Mouse (Mus musculus) MEL-GATA-1-ER (cell line): ENCODE data around the gene Rdh1.
"Not testable (repeated sequence)": the region's sequence is repeated elsewhere in the genome, so short reads cannot be mapped to it uniquely, and the experiment has no call there.

Source experiments
- DNase-seq: peaks from one replicate; pipeline ENCODE4 v3.0.0-alpha.2; 2012; ENCODE audit warnings: low read depth; ENCODE audit errors: extremely low read depth

Gene Rdh1

DNA sequence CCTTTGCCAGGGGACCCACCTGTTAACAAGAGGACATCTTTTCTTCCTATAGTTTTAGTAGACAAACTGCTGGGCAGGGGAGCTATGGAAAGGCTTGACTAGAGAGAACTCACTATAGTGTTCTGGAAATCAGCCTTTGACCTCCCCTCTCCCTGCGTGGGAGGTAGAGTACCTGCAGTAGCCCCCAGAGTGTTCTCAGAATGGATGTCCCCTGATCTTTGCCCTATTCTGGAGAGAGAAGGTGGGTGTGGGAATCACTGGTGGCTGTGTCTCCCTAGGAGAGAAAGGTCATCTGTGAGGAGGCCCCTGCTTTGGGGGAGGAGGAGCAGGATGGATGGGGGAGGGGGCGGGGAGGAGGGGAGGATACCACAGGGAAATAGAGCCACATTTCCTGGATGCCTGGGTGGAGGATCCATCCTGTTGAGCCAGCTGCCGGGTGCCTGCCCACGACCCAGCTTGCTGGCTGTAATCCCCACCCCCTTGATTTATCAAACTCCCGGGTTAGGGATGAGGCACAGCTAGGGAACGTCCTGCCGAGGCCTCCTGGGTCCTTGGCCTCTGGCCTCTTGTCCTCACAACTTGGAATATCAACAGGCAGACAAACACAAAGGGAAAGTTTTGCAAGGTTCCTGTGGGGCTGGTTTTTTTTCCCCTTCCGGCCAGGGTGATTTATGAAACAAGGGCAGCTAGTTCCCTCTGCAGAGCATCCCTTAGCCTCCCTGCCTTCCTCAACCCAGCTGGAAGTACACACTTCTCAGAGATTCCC, 10.5 kb upstream of the Rdh1 start:
- DNase-seq = no peak

DNA sequence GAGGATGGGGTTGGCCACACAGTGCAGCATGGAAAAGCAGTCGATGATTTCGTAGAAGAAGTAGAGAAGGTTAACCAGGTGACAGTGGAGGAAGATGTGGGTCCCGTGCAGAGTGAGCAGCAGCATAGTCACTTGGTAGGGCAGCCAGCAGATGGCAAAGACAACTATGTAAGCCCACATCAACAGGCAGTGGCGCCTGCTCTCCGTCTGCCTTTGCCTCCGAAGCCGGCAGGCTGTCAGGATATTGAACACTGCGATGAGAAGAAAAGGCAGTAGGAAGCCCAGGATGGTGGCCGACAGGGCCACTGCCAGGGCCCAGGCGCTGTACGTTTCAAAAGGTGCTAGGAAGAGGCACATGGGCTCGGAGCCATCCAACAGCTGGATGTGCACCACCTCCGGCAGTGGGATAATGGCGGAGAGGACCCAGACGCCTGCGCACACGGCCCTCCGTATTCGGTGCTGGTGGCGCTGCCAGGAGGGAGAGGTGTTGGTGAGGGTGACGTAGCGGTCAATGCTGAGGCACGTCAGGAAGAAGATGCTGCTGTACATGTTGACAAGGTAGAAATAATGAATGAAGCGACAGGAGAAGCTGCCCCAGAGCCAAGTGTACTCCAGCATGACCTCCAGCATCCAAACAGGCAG, 9.3 kb upstream of the Rdh1 start:
- DNase-seq = no peak

DNA sequence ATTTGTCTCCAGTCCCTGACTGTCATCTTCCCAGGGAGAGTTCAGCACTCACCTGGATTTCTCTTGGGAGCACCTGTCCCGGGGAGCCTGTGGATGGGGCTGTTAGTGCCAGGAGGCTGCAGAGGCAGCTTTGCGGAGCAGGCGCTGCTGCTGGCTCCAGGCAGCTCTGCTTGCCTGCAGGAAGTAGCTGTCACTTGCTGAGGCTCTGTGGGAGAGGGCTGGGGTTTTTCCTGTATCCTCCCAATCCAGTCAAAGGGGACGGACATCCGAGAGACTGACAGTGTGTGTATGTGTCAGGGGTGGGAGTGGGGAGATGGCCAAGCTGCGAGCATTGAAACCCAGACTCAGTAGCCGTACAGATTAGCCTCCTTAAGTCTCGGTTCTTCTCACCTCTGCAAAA, 8.0 kb upstream of the Rdh1 start, which contains the start of gene Gpr182:
Gpr182 (minus strand) TSS at position 185 of the 400 bp plus-strand sequence.
- no peak for DNase-seq

GRCm38 (mm10) chr10:127754566-127755166, 4.9 kb upstream of the Rdh1 start:
- no peak for DNase-seq

DNA sequence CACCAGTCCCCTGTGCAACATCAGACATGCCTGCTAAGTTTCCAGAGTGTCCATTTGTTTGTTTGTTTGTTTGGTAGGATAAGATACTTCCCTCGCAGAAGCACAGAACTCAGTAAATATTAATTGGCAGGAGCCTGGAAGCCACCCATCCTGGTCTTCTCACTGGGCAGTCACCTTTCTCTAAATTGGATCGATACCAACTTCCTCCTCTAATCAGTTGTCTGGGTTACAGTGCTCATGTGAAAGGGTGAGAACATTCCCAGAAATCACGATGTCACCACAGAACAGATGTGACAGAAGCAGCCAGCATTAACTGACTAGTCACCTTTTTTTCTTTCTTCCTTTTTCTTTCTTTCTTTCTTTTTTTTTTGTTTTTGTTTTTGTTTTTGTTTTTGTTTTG, 4.3 kb upstream of the Rdh1 start:
- no peak for DNase-seq

DNA sequence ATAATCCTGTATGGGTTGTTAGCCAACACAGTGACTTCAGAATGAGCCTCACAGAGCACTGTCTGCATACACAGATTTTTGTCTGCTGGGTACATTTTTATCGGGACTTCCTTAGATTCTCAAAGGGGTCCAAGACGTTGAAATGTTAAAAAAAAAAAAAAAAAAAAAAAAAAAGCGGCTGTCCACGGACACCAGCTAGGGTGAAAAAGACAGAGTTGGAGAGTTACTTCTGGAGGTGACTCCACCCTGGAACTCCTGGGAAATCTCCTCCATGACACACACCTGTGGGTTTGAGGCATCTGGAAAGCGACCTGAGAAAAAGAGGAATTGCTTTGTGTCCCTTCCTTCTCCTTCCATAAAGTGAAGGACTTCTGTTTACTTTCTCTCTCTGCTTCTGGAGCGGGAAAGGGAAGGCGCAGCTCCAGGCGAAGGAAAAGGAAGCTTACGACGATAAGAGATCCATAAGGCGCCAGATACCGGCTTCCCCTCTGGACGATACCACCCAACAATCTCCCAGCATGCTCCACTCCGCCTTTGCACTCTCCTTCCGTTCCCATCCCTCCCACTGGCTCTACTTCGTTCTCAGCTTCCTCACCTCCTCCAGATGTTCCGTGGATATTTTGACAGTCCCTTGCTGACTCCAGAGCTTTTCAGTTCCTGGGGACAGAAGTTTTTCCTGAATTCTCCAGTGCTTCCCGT, 3.6 kb upstream of the Rdh1 start:
- DNase-seq = no peak

GRCm38 (mm10) chr10:127762926-127763325, 3.4 kb downstream of the Rdh1 start:
- DNase-seq = not testable (repeated sequence)

DNA sequence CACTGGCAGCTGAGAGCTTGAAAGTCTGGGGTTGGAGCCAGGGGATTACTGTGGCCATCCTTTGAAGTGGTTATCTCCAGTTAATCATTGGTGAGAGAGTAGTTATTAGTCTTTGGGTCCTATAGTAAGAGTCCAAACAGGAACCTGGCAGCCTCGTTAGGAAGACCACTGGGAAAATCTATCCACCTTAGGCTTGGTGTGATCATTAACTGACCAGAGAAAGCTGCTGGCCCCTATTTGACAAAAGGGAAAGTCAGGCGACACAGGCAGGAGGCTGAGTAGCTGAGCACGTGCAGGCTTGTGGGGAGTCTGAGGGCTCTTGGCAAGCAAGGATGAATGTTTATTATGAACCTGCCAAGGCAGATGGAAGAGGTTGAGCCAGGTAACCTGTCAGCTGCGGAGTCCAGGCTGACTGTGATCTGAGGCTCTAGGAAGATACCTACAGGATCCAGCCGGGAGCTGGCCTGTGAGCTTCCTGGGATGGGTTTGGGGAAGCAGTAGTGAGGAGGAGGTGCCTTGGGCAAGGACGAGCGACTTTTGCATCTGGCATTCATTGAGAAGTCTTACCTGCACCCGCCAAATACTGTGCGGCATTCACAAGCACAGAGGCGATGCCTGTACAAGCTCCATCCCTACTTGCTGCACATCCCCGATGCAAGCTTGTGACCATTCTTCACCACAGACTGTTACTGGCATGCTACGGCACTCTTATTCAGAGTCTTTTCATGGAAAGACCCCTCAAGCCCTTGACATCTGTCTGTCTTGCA, 4.6 kb downstream of the Rdh1 start:
- no peak for DNase-seq

- no peak for DNase-seq
Observed at GRCm38 (mm10) chr10:127766564-127766963, 7.0 kb downstream of the Rdh1 start.

GRCm38 (mm10) chr10:127776011-127776410, 16.5 kb downstream of the Rdh1 start, which contains the start of gene Rdh9:
Gene Rdh9, plus strand, starts transcription at chr10:127776386.
- DNase-seq = no peak

GRCm38 (mm10) chr10:127782321-127782720, 22.8 kb downstream of the Rdh1 start:
- not testable (repeated sequence) for DNase-seq

- DNase-seq = not testable (repeated sequence)
Observed at GRCm38 (mm10) chr10:127785411-127785810, 25.9 kb downstream of the Rdh1 start.

DNA sequence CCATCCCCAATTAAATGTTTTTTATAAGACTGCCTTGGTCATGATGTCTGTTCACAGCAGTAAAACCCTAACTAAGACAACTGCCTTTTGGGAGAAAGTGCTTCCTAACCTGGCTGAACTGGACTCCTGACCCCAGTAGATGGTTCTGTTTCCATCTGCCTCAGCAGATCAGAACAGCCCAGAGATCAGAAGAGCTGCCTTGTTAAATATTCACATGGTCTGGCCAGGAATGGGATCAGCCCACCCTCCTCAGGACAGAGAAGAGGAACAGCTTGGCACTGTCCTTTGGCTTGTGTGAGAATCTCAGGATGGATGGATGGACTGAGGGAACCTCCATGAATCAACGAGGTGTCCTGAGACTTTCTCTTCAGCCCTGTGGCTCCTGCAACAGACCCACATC, 39.8 kb downstream of the Rdh1 start:
- no peak for DNase-seq

DNA sequence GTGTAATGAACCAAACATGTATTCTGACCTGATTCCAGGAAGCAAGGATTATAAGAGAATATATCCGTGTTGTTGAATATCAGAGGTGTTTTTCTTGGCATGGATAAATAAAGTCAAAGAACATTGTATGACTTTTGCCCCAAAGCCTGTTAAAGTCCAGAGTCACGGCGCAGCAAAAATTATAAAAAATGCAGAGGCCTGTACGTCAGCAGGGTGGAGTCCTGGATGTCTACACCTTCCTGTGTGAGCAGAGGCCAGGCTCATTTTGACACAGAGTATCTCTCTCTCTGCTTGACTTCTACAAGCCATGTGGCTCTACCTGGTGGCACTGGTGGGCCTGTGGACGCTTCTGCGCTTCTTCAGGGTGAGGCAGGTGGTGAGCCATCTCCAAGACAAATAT, 41.4 kb downstream of the Rdh1 start, which contains the start of gene Rdh16:
Rdh16 (plus strand) TSS at position 262 of the 400 bp plus-strand sequence.
- DNase-seq = no peak

- no peak for DNase-seq
Observed at GRCm38 (mm10) chr10:127801612-127802011, 42.1 kb downstream of the Rdh1 start.

DNA sequence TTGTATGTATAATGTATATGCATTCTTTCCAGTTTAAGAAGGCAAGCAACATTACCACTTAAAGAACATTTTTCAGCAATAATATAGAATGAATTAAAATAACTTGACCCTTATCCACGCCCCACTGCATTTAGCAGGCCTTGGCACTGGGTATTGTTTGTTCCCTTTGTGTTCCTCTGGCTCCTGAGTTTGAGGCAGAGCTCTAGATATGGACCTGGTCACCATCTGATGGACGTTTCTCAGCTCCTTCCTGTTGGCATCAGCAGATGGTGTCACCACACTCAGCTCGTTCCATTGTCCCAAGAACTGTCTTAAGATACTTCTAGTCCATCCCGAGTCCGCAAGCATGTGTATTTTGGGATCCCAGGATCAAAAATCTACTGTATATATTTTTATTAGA, 42.7 kb downstream of the Rdh1 start:
- no peak for DNase-seq

GRCm38 (mm10) chr10:127804416-127804815, 44.9 kb downstream of the Rdh1 start:
- DNase-seq = no peak

GRCm38 (mm10) chr10:127815888-127816287, 56.4 kb downstream of the Rdh1 start:
- DNase-seq = no peak

GRCm38 (mm10) chr10:127817268-127817910, 57.9 kb downstream of the Rdh1 start:
- not testable (repeated sequence) for DNase-seq
